Mouse (Mus musculus) lung, embryonic 14.5 days (tissue): Measurements from ENCODE around the gene Sec16a. TPM values are rescaled to one million over a fixed set of nuclear protein-coding genes. Genes with fewer than 3 reads are reported as not detected.

Experiments used
- ATAC-seq: fragments of 200-750 bp; cut with Nextera tagmentation; 2 replicates; pipeline ENCODE4 v1.8.0; 2017; ENCODE audit warnings: mild to moderate bottlenecking, moderate TSS enrichment, moderate library complexity; ENCODE audit not compliant: insufficient read depth
- DNase-seq: peaks from one replicate; pipeline ENCODE4 v3.0.0-alpha.2; 2015
- H3K27ac ChIP-seq: fragments of 300-500 bp; sonication (generic); 2 replicates; pipeline ENCODE4 v1.5.1; 2014; ENCODE audit warnings: low read depth, mild to moderate bottlenecking, moderate library complexity
- H3K27me3 ChIP-seq: fragments of 300-500 bp; sonication (generic); 2 replicates; pipeline ENCODE4 v1.6.1; 2014; ENCODE audit warnings: low read length, control low read depth; ENCODE audit not compliant: insufficient read depth
- H3K36me3 ChIP-seq: fragments of 300-500 bp; sonication (generic); 2 replicates; pipeline ENCODE4 v1.6.1; 2014; ENCODE audit warnings: control low read depth; ENCODE audit not compliant: insufficient read depth
- H3K4me1 ChIP-seq: fragments of 300-500 bp; sonication (generic); 2 replicates; pipeline ENCODE4 v1.6.1; 2014; ENCODE audit warnings: antibody characterized with exemption, control low read depth; ENCODE audit not compliant: insufficient read depth
- H3K4me2 ChIP-seq: fragments of 300-500 bp; sonication (generic); 2 replicates; pipeline ENCODE4 v1.6.1; 2014; ENCODE audit warnings: mild to moderate bottlenecking
- H3K4me3 ChIP-seq: fragments of 300-500 bp; sonication (generic); 2 replicates; pipeline ENCODE4 v1.5.1; 2014; ENCODE audit warnings: low read depth, low read length
- H3K9ac ChIP-seq: fragments of 300-500 bp; sonication (generic); 2 replicates; pipeline ENCODE4 v1.6.1; 2014
- H3K9me3 ChIP-seq: fragments of 300-500 bp; sonication (generic); 2 replicates; pipeline ENCODE4 v1.6.1; 2016; ENCODE audit warnings: low read depth, low read length, control low read depth
- CTCF ChIP-seq: IDR thresholded peaks from 2 replicates; pipeline ENCODE4 v1.5.1; 2016; ENCODE audit warnings: antibody characterized with exemption, low read depth
- WGBS: fragments of 180-500 bp; shearing (Covaris S2); extraction: QIAGEN DNeasy Blood & Tissue Kit; methylation state at CpG from one replicate; pipeline ENCODE4 v1.1.7; 2014; 5-methylcytosine and 5-hydroxymethylcytosine counted together
- polyA plus RNA-seq: library from polyadenylated mRNA; unstranded; fragments of >200 nt; fragmentation: Nextera tagmentation; extraction: Ambion mirVana; gene quantifications from 2 replicates; pipeline ENCODE4 v1.2.1, GENCODE M21; 2014

The Sec16a gene
- polyA plus RNA-seq, 1 experiment from 2014 or later = 36.0 TPM

- DNase-seq (no peak), ATAC-seq (no peak)
- 69% methylated on average over 8 of the region's 8 CpGs for WGBS
- Histone ChIP-seq H3K36me3 (peaks cover 57% of the 10 kb centered on the region), H3K27me3 (no peaks in the 10 kb centered on the region), H3K9me3 (no peaks in the 10 kb centered on the region), H3K4me1 (peaks cover 19% of the 10 kb centered on the region), H3K4me2 (no peak overlapping the region), H3K4me3 (no peak overlapping the region), H3K27ac (no peak overlapping the region), H3K9ac (no peak overlapping the region)
- no peak for TF ChIP-seq CTCF
Measured at GRCm38 (mm10) chr2:26403306-26403705, 41.7 kb downstream of the Sec16a start.

- no peak for DNase-seq
- TF ChIP-seq CTCF = no peak
- Histone ChIP-seq H3K4me3 (no peak overlapping the region), H3K4me1 (peaks cover 9% of the 10 kb centered on the region), H3K36me3 (peaks cover 68% of the 10 kb centered on the region), H3K27me3 (no peaks in the 10 kb centered on the region), H3K9me3 (no peaks in the 10 kb centered on the region), H3K9ac (no peak overlapping the region), H3K27ac (no peak overlapping the region), H3K4me2 (no peak overlapping the region)
- 81% methylated on average over 1 of the region's 1 CpGs for WGBS
- no peak for ATAC-seq
Measured at GRCm38 (mm10) chr2:26402265-26402664, 42.8 kb downstream of the Sec16a start.

GRCm38 (mm10) chr2:26401023-26401422 is 44.0 kb downstream of the Sec16a start:
- Histone ChIP-seq H3K4me2 (no peak overlapping the region), H3K36me3 (peaks cover 72% of the 10 kb centered on the region), H3K27ac (no peak overlapping the region), H3K4me3 (no peak overlapping the region), H3K27me3 (no peaks in the 10 kb centered on the region), H3K9me3 (no peaks in the 10 kb centered on the region), H3K4me1 (no peaks in the 10 kb centered on the region), H3K9ac (no peak overlapping the region)
- WGBS = 78% methylated on average over 4 of the region's 4 CpGs
- DNase-seq (no peak), ATAC-seq (no peak)
- no peak for TF ChIP-seq CTCF

- TF ChIP-seq CTCF = no peak
- Histone ChIP-seq H3K27me3 (no peaks in the 10 kb centered on the region), H3K27ac (no peak overlapping the region), H3K9ac (no peak overlapping the region), H3K4me1 (no peaks in the 10 kb centered on the region), H3K36me3 (peaks cover 80% of the 10 kb centered on the region), H3K4me3 (no peak overlapping the region), H3K9me3 (no peaks in the 10 kb centered on the region), H3K4me2 (no peak overlapping the region)
- WGBS = 76% methylated on average over 5 of the region's 5 CpGs
- ATAC-seq = no peak
- DNase-seq = no peak
Measured at GRCm38 (mm10) chr2:26400296-26400695, 44.7 kb downstream of the Sec16a start.

GRCm38 (mm10) chr2:26399647-26400046 is 45.4 kb downstream of the Sec16a start:
- Histone ChIP-seq H3K27ac (no peak overlapping the region), H3K4me1 (no peaks in the 10 kb centered on the region), H3K4me2 (no peak overlapping the region), H3K9ac (no peak overlapping the region), H3K27me3 (no peaks in the 10 kb centered on the region), H3K9me3 (no peaks in the 10 kb centered on the region), H3K36me3 (peaks cover 86% of the 10 kb centered on the region), H3K4me3 (no peak overlapping the region)
- DNase-seq = no peak
- TF ChIP-seq CTCF = no peak
- 68% methylated on average over 5 of the region's 5 CpGs for WGBS
- ATAC-seq = no peak

GRCm38 (mm10) chr2:26398978-26399377 is 46.0 kb downstream of the Sec16a start:
- Histone ChIP-seq H3K9me3 (no peaks in the 10 kb centered on the region), H3K27ac (no peak overlapping the region), H3K9ac (no peak overlapping the region), H3K4me2 (no peak overlapping the region), H3K4me3 (no peak overlapping the region), H3K36me3 (peaks cover 93% of the 10 kb centered on the region), H3K27me3 (no peaks in the 10 kb centered on the region), H3K4me1 (no peaks in the 10 kb centered on the region)
- ATAC-seq (no peak), DNase-seq (no peak)
- no peak for TF ChIP-seq CTCF
- WGBS = 85% methylated on average over 8 of the region's 8 CpGs

- Histone ChIP-seq H3K4me1 (peaks cover 5% of the 10 kb centered on the region; the same call in 1 of the 2 replicates), H3K4me3 (no peak overlapping the region), H3K9me3 (no peaks in the 10 kb centered on the region), H3K9ac (no peak overlapping the region), H3K36me3 (peaks cover 73% of the 10 kb centered on the region), H3K27ac (no peak overlapping the region), H3K27me3 (no peaks in the 10 kb centered on the region), H3K4me2 (no peak overlapping the region)
- DNase-seq (no peak), ATAC-seq (no peak)
- no peak for TF ChIP-seq CTCF
- WGBS = 91% methylated on average over 6 of the region's 6 CpGs
Measured at GRCm38 (mm10) chr2:26391617-26392016, 53.4 kb downstream of the Sec16a start.

GRCm38 (mm10) chr2:26390954-26391353 is 54.1 kb downstream of the Sec16a start:
- ATAC-seq (no peak), DNase-seq (no peak)
- Histone ChIP-seq H3K27me3 (no peaks in the 10 kb centered on the region), H3K27ac (no peak overlapping the region), H3K4me2 (no peak overlapping the region), H3K36me3 (peaks cover 73% of the 10 kb centered on the region), H3K9me3 (no peaks in the 10 kb centered on the region), H3K9ac (no peak overlapping the region), H3K4me1 (peaks cover 5% of the 10 kb centered on the region; the same call in 1 of the 2 replicates), H3K4me3 (peak overlapping the region; percentile 98; the same call in 1 of the 2 replicates)
- TF ChIP-seq CTCF = no peak
- 82% methylated on average over 3 of the region's 3 CpGs for WGBS
